Comparison of ENCODE assay signal across 7 mouse cellular contexts in the genomic region with DNA sequence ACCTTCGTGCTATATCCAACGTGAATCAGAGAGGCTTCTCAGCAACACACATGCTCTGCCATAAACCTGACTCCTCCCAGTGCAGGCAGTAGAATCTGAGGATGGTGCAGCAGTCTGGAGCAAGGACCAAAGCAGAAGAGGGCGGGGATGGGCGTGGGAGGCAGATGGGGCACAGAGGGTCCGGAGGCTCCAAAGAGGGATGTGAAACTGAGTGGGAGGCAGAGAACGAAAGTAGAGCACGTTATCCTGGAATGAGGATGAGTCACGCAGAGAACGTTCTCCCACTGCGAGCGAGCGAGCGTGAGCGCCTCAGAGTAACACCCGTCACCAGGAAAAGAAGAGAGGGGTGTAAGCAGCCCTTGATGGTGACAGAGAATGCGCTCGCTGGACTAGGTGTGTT. TPM values are rescaled to one million over a fixed set of nuclear protein-coding genes. Genes with fewer than 3 reads are reported as not detected.
A peak's percentile ranks its signal among the peaks of the same experiment; 100 is the strongest.
DNase-seq lines count a peak whose midpoint lies in the region; ATAC-seq and TF ChIP-seq lines count a peak whose summit lies in the region.

No protein-coding gene starts in this region.

- peak overlapping the region; percentile 39 for H3K4me2 ChIP-seq in CH12.LX (ENCODE audit: insufficient read depth, low read depth, poor library complexity, severe bottlenecking)
- H3K4me2 ChIP-seq in heart, embryonic 16.5 days (ENCODE audit: low read depth, low read length), result no peak overlapping the region

- TF ChIP-seq EP300 in CH12.LX (IDR thresholded peaks at IDR 0.05; ENCODE audit: low read length), result peak; percentile 55; the same call in 1 of the 2 replicates

- no peaks in the 10 kb centered on the region for H3K79me2 ChIP-seq in CH12.LX (replicated peaks; ENCODE audit: control insufficient read depth, extremely low read depth, insufficient read depth, poor library complexity, severe bottlenecking)

- H3K9ac ChIP-seq in CH12.LX (ENCODE audit: insufficient read depth, low read depth), result no peak overlapping the region
- no peak overlapping the region for H3K9ac ChIP-seq in heart, embryonic 16.5 days (ENCODE audit: low read length)

- H3K4me3 ChIP-seq in CH12.LX (replicated peaks in 1 of 3; ENCODE audit: low read depth in 2 of 3, low read length in 2 of 3, poor library complexity in 1 of 3), result peak overlapping the region in 1 of 3 experiments; percentile 23
- H3K4me3 ChIP-seq in heart, embryonic 16.5 days (ENCODE audit: low read length), result no peak overlapping the region

- H3K9me3 ChIP-seq in CH12.LX (replicated peaks; ENCODE audit: low read length), result no peaks in the 10 kb centered on the region
- no peaks in the 10 kb centered on the region for H3K9me3 ChIP-seq in heart, embryonic 16.5 days (replicated peaks; ENCODE audit: control insufficient read depth, low read length)

- intact Hi-C loops in left cerebral cortex, postnatal 25 days (cut with DNase I), result loop anchor here (1.0 kb wide), 1 partner anchor 56 kb away; no protein-coding TSS in a partner anchor

- peak; percentile 41; the same call in 1 of the 2 replicates for ATAC-seq in heart, embryonic 16.5 days (replicated peaks; ENCODE audit: extremely low read depth, insufficient read depth, low FRiP score)
- no peak for ATAC-seq in megakaryocyte-erythroid progenitor cell, adult 5-6 weeks (replicated peaks; ENCODE audit: low FRiP score, low TSS enrichment, poor library complexity, severe bottlenecking)

- H3K27ac ChIP-seq in CH12.LX (ENCODE audit: insufficient read depth, low read depth), result no peak overlapping the region
- no peak overlapping the region for H3K27ac ChIP-seq in heart, embryonic 16.5 days (ENCODE audit: low read length)

- DNase-seq in A20 (ENCODE audit: low read depth, low spot score) (peak; percentile 34), CH12.LX (ENCODE audit: extremely low read depth) (peak; percentile 61)
- peak; percentile 74 to 96 for DNase-seq in left cerebral cortex, postnatal 25 days (ENCODE audit: low spot score in 2 of 2)
- peak; percentile 83 for DNase-seq in right cerebral cortex, postnatal 25 days
- no peak for DNase-seq in kidney, postnatal 14 days

- H3K27me3 ChIP-seq in CH12.LX (replicated peaks), result peaks cover 2% of the 10 kb centered on the region
- no peaks in the 10 kb centered on the region for H3K27me3 ChIP-seq in heart, embryonic 16.5 days (ENCODE audit: control insufficient read depth, insufficient read depth, low read length)

- peaks cover 9 to 21% of the 10 kb centered on the region in 2 experiments for H3K4me1 ChIP-seq in CH12.LX (ENCODE audit: control insufficient read depth in 1 of 2, insufficient read depth in 2 of 2)
- H3K4me1 ChIP-seq in heart, embryonic 16.5 days (ENCODE audit: control insufficient read depth, insufficient read depth, low read length), result peaks cover 4% of the 10 kb centered on the region

- TF ChIP-seq CTCF in CH12.LX (conservative IDR thresholded peaks at IDR 0.05 in 1 of 2, IDR thresholded peaks at IDR 0.05 in 1 of 2; ENCODE audit: low read depth in 2 of 2, low read length in 2 of 2), result no peak

- H3K36me3 ChIP-seq in CH12.LX (replicated peaks in 1 of 2; ENCODE audit: control insufficient read depth in 1 of 2, insufficient read depth in 1 of 2, low read length in 1 of 2), result no peaks in the 10 kb centered on the region
- H3K36me3 ChIP-seq in heart, embryonic 16.5 days (ENCODE audit: control insufficient read depth, insufficient read depth), result no peaks in the 10 kb centered on the region

- dilution Hi-C loops in CH12.LX (cut with MboI; ENCODE audit: extremely low pct_ligation_motif_present, extremely low pct_unique_long_range_greater_than_20kb, low sequenced_read_pairs), result no loop called here

- TF ChIP-seq POLR2A in CH12.LX (IDR thresholded peaks at IDR 0.05; ENCODE audit: low read depth, low read length), result no peak

- TF ChIP-seq RAD21 in CH12.LX (IDR thresholded peaks at IDR 0.05; ENCODE audit: low read depth, low read length), result no peak

- 57% methylated on average over 17 of the region's 17 CpGs for WGBS in heart, embryonic 16.5 days

- in situ Hi-C loops in CH12.LX (cut with MboI; ENCODE audit: low pct_ligation_motif_present, low pct_unique_long_range_greater_than_20kb, low sequenced_read_pairs), result no loop called here

TF ChIP-seq in CH12.LX, 34 proteins besides CTCF, POLR2A, EP300 and RAD21:
- TF ChIP-seq RCOR1 (conservative IDR thresholded peaks at IDR 0.05; ENCODE audit: low read depth, low read length), result no peak
- no peak for TF ChIP-seq CHD2 (IDR thresholded peaks at IDR 0.05; ENCODE audit: low read length)
- TF ChIP-seq JUND (conservative IDR thresholded peaks at IDR 0.05; ENCODE audit: low read depth, low read length), result no peak
- TF ChIP-seq MEF2A (IDR thresholded peaks at IDR 0.05; ENCODE audit: borderline replicate concordance, low read depth, low read length), result no peak
- TF ChIP-seq MYC (IDR thresholded peaks at IDR 0.05; ENCODE audit: low read depth, low read length), result 0 out of 2 replicates have a peak, but pooled peaks have one; percentile 39
- peak; percentile 75 for TF ChIP-seq ETS1 (conservative IDR thresholded peaks at IDR 0.05; ENCODE audit: low read depth, low read length)
- TF ChIP-seq IRF4 (IDR thresholded peaks at IDR 0.05; ENCODE audit: low read depth, low read length), result peak; percentile 82
- TF ChIP-seq PAX5 (IDR thresholded peaks at IDR 0.05; ENCODE audit: low read length), result no peak
- no peak for TF ChIP-seq UBTF (IDR thresholded peaks at IDR 0.05; ENCODE audit: low read depth, low read length)
- no peak for TF ChIP-seq SIN3A (IDR thresholded peaks at IDR 0.05; ENCODE audit: low read length)
- TF ChIP-seq CHD1 (IDR thresholded peaks at IDR 0.05; ENCODE audit: low read depth, low read length), result no peak
- TF ChIP-seq BHLHE40 (IDR thresholded peaks at IDR 0.05; ENCODE audit: low read depth, low read length), result peak; percentile 91
TF ChIP-seq in CH12.LX: peak in this region for 4.

RNA-seq across cellular contexts. Expression of gene Slc30a1, which starts 12.2 kb away (rescaled TPM):
- 4.5 and 4.6 TPM in 2 replicates for total RNA-seq in CH12.LX (2012; rRNA removed)
- 8.9 and 9.4 TPM in 2 replicates for total RNA-seq in CH12.LX (2014; rRNA removed)
- 12.7 and 15.8 TPM in 2 replicates for polyA plus RNA-seq in CH12.LX (2012; ENCODE audit: insufficient read length, low read depth)
- polyA plus RNA-seq in heart, embryonic 16.5 days (2015; fragmentation: Nextera tagmentation; extraction: Ambion mirVana), result 1.1 and 1.7 TPM in 2 replicates
- 10 to 100 TPM; 28.2 to 36.9 TPM for total RNA-seq in left cerebral cortex, postnatal 25 days (2021)
- total RNA-seq in megakaryocyte-erythroid progenitor cell, adult 5-6 weeks (2014; fragmentation: Nextera tagmentation), result 4.4 and 5.5 TPM in 2 replicates
- 6.2 and 6.7 TPM in 2 replicates for total RNA-seq in megakaryocyte-erythroid progenitor cell, adult 5-6 weeks (2017)
